Mouse (Mus musculus) lung, embryonic 14.5 days (tissue): Measurements from ENCODE around the gene Ptpa. TPM values are rescaled to one million over a fixed set of nuclear protein-coding genes. Genes with fewer than 3 reads are reported as not detected.
A peak's percentile ranks its signal among the peaks of the same experiment; 100 is the strongest.

ENCODE experiments used
- ATAC-seq: fragments of 200-750 bp; cut with Nextera tagmentation; 2 replicates; pipeline ENCODE4 v1.8.0; 2017; ENCODE audit warnings: mild to moderate bottlenecking, moderate TSS enrichment, moderate library complexity; ENCODE audit not compliant: insufficient read depth
- DNase-seq: peaks from one replicate; pipeline ENCODE4 v3.0.0-alpha.2; 2015
- H3K27ac ChIP-seq: fragments of 300-500 bp; sonication (generic); 2 replicates; pipeline ENCODE4 v1.5.1; 2014; ENCODE audit warnings: low read depth, mild to moderate bottlenecking, moderate library complexity
- H3K27me3 ChIP-seq: fragments of 300-500 bp; sonication (generic); 2 replicates; pipeline ENCODE4 v1.6.1; 2014; ENCODE audit warnings: low read length, control low read depth; ENCODE audit not compliant: insufficient read depth
- H3K36me3 ChIP-seq: fragments of 300-500 bp; sonication (generic); 2 replicates; pipeline ENCODE4 v1.6.1; 2014; ENCODE audit warnings: control low read depth; ENCODE audit not compliant: insufficient read depth
- H3K4me1 ChIP-seq: fragments of 300-500 bp; sonication (generic); 2 replicates; pipeline ENCODE4 v1.6.1; 2014; ENCODE audit warnings: antibody characterized with exemption, control low read depth; ENCODE audit not compliant: insufficient read depth
- H3K4me2 ChIP-seq: fragments of 300-500 bp; sonication (generic); 2 replicates; pipeline ENCODE4 v1.6.1; 2014; ENCODE audit warnings: mild to moderate bottlenecking
- H3K4me3 ChIP-seq: fragments of 300-500 bp; sonication (generic); 2 replicates; pipeline ENCODE4 v1.5.1; 2014; ENCODE audit warnings: low read depth, low read length
- H3K9ac ChIP-seq: fragments of 300-500 bp; sonication (generic); 2 replicates; pipeline ENCODE4 v1.6.1; 2014
- H3K9me3 ChIP-seq: fragments of 300-500 bp; sonication (generic); 2 replicates; pipeline ENCODE4 v1.6.1; 2016; ENCODE audit warnings: low read depth, low read length, control low read depth
- CTCF ChIP-seq: IDR thresholded peaks from 2 replicates; pipeline ENCODE4 v1.5.1; 2016; ENCODE audit warnings: antibody characterized with exemption, low read depth
- WGBS: fragments of 180-500 bp; shearing (Covaris S2); extraction: QIAGEN DNeasy Blood & Tissue Kit; methylation state at CpG from one replicate; pipeline ENCODE4 v1.1.7; 2014; 5-methylcytosine and 5-hydroxymethylcytosine counted together
- polyA plus RNA-seq: library from polyadenylated mRNA; unstranded; fragments of >200 nt; fragmentation: Nextera tagmentation; extraction: Ambion mirVana; gene quantifications from 2 replicates; pipeline ENCODE4 v1.2.1, GENCODE M21; 2014

Ptpa gene
- polyA plus RNA-seq, 1 experiment from 2014 or later = 95.5 TPM

DNA sequence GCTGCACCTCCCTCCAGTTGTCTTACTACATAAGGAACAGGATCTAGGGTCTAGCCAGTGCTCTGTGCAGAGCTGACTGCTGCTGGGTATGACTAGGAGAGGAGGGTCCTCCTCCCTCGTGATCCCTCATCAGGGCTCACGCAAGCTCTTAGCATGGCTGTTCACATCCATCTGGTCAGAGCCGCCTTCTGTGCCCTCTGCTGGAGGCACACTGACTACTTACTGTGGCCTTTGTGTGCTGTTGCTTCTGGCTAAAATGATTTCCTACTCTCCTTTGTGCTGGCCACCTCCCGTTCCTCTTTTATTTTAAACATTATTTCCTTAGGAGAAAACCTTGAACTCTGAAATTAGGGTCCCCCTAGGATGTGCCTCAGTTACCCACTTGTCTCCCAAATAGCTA lies 21.0 kb downstream of the Ptpa start:
- ATAC-seq = no peak
- no peak overlapping the region for H3K4me3 ChIP-seq
- TF ChIP-seq CTCF = 0 out of 2 replicates have a peak, but pooled peaks have one; percentile 1
- no peak for DNase-seq
- 79% methylated on average over 4 of the region's 4 CpGs for WGBS
- H3K9me3 ChIP-seq = no peaks in the 10 kb centered on the region
- no peak overlapping the region for H3K9ac ChIP-seq
- H3K27ac ChIP-seq = no peak overlapping the region
- H3K36me3 ChIP-seq = peaks cover 78% of the 10 kb centered on the region
- peaks cover 18% of the 10 kb centered on the region for H3K4me1 ChIP-seq
- no peak overlapping the region for H3K4me2 ChIP-seq
- no peaks in the 10 kb centered on the region for H3K27me3 ChIP-seq

DNA sequence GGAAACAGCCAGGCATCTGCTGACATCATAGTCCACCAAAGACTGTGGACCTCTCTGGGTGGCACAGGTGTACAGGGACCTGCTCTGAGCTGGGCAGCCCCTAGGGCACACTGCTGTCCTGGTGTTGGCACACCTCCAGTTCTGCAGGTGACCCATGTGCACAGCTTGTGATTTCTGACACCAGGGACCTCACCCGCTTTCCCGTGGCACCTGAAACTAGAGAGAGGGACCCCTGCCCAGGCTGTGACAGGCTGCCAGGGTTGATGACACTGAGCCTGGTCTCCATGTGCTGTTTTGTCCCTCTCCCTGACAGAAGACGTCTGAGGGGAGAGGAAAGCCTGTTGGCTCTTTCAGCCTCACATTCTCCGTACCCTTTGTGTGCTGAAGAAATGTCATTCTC lies 22.0 kb downstream of the Ptpa start:
- DNase-seq = no peak

DNA sequence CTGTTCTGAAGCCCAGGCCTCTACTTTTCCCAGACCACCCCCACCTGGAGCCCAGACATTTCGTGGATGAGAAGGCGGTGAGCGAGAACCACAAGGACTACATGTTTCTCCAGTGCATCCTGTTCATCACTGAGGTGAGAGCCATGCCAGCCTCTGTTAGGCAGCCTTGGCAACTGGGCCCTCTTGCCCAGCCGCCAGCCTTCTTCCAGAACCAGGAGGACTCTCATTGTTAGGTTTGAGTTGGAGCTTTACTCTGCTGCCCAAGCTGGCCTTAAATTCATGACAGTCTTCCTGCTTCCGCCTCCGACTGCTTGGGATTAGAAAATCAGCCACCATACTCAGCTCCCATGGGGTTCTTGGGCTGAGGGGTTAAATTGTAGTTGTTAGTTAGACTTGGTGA lies 23.8 kb downstream of the Ptpa start:
- H3K4me1 ChIP-seq = peaks cover 42% of the 10 kb centered on the region
- DNase-seq (no peak), ATAC-seq (no peak)
- WGBS = 79% methylated on average over 6 of the region's 6 CpGs
- no peak for TF ChIP-seq CTCF
- peak overlapping the region; percentile 19 for H3K9ac ChIP-seq
- peaks cover 67% of the 10 kb centered on the region for H3K36me3 ChIP-seq
- H3K4me3 ChIP-seq = no peak overlapping the region
- no peaks in the 10 kb centered on the region for H3K9me3 ChIP-seq
- H3K4me2 ChIP-seq = no peak overlapping the region
- H3K27ac ChIP-seq = peak overlapping the region; percentile 100
- no peaks in the 10 kb centered on the region for H3K27me3 ChIP-seq

More for the DNA sequence above, 22.0 kb downstream of the Ptpa start:
- TF ChIP-seq CTCF = no peak
- Histone ChIP-seq H3K9ac (no peak overlapping the region), H3K9me3 (no peaks in the 10 kb centered on the region), H3K27ac (no peak overlapping the region), H3K4me2 (no peak overlapping the region), H3K4me1 (peaks cover 27% of the 10 kb centered on the region), H3K4me3 (no peak overlapping the region), H3K27me3 (no peaks in the 10 kb centered on the region), H3K36me3 (peaks cover 68% of the 10 kb centered on the region)
- 89% methylated on average over 4 of the region's 4 CpGs for WGBS
- no peak for ATAC-seq

DNA sequence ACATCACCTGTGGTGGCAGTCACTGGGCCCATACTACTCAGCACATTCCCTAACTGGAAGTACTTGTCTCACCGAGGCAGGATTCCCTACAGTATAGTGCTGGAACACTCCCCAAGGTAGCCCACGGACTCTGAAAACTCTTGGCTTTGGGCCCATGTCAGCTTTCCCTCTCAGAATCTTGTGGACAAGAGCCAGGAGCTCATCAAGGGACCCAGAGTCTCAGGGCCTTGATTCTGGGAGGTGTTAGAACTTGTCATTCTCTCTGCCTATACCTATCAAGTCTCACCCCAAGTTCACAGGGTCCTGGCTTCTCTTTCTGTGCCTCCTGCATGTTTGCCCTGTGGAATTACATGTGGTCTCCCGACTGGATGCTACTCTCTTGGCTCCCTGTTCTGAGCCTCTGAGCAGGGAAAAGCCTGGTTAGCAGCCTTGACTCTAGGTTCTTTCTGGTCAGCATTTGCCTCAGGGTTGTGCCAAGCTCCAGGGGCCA lies 24.4 kb downstream of the Ptpa start:
- Histone ChIP-seq H3K9me3 (no peaks in the 10 kb centered on the region), H3K4me3 (no peak overlapping the region), H3K27me3 (no peaks in the 10 kb centered on the region), H3K4me1 (peaks cover 47% of the 10 kb centered on the region), H3K4me2 (peak overlapping the region; percentile 80; the same call in 1 of the 2 replicates), H3K9ac (peak overlapping the region; percentile 19), H3K27ac (peak overlapping the region; percentile 100), H3K36me3 (peaks cover 67% of the 10 kb centered on the region)
- ATAC-seq = no peak
- DNase-seq = peak; percentile 71
- TF ChIP-seq CTCF = no peak
- 23% methylated on average over 3 of the region's 3 CpGs for WGBS

DNA sequence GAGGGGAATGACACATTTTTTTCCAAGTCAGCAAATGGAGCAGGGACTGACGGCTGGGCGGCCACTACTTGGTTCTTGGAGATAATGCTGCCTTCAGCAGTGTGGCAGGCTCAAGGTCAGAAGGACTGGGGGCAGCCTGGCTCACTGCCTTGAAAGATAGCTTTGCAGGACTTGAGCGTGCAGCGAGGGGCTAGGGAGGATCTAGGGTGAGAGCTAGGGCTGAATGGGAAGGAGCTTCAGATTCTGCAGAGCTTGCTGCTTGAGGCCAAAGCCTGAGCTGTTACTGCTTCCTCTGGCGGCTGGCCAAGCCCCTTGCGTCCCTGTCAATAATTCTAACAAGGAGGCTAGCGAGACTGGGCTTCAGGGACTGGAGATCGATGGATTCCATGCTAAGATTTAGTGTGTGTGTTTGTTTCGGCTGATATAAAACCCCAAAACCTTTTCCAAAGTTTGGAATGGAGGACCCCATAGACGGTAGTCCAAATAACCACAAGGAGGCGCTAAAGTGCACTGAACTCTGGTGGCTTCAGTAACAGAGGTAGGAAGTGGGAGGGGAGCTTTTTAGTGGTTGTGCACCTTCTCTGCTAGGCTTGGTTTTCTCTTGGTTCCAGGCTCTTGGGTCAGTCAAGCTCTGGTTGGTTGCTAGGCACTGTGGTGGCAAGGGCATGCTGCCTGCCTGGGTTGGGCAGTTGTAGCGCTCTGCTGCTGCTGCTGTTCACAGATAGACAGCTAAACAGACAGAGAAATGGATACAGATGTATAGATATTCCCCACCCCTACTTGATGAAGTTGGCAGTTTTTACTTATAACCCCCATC lies 25.1 kb downstream of the Ptpa start:
- Histone ChIP-seq H3K27me3 (no peaks in the 10 kb centered on the region), H3K4me3 (peak overlapping the region; percentile 10), H3K36me3 (peaks cover 65% of the 10 kb centered on the region), H3K4me1 (peaks cover 54% of the 10 kb centered on the region), H3K27ac (peak overlapping the region; percentile 100), H3K9ac (peak overlapping the region; percentile 45; the same call in 1 of the 2 replicates), H3K9me3 (no peaks in the 10 kb centered on the region), H3K4me2 (peak overlapping the region; percentile 80)
- ATAC-seq (peak; percentile 48), DNase-seq (peak; percentile 97)
- WGBS = 3% methylated on average over 12 of the region's 12 CpGs
- peak; percentile 89 for TF ChIP-seq CTCF

DNA sequence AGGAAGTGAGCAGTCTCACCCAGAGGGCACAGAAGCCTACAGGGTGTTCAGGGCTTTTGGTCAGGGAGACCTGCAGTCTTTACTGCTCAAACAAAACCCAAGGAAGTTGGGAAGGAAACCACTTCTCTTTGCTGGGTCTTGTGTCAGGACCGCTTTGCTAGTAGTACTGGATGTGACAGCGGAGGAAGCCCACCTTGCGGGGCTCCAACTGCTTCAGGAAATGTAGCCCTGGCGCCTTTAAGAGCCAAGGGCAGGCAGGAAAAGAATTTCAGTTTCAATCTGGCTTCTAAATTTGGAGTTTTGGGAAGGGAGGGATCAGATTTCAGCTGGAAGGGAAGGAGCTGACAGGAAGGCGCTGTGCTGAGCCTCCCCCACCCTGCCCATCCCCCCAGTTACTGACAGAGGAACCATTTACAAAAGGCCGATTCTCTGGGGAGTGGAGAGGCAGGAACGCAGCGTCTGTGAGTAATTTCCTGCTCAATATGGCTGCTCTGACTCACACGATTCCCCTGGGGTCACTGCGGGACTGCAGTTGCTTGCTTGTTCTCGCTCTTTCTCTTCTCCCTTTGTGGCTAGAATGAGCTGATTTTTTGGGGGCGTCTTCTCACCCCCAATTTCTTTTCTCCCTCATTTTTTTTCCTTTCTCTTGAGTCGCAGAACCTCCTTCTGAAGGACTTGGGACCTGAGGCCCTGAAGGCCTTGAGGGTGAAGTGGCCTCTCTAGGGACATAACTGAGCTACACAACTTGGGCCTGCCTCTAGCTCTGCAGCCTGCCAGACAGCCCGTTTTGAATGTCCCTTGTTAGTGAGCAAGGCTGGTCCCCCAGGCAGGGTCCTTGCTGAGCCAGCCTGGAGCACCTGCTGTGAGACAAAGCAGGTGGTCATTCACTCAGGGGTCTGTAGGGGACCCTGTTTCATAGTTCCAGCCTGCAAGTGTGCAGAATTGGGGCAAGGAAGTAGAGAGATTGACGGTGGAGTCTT lies 26.0 kb downstream of the Ptpa start:
- TF ChIP-seq CTCF = peak; percentile 7; the same call in 1 of the 2 replicates
- WGBS = 3% methylated on average over 15 of the region's 15 CpGs
- peak; percentile 92 for DNase-seq
- Histone ChIP-seq H3K27ac (peak overlapping the region; percentile 100), H3K36me3 (peaks cover 68% of the 10 kb centered on the region), H3K4me2 (peak overlapping the region; percentile 80), H3K4me3 (peak overlapping the region; percentile 41), H3K9me3 (no peaks in the 10 kb centered on the region), H3K27me3 (no peaks in the 10 kb centered on the region), H3K9ac (peak overlapping the region; percentile 64), H3K4me1 (peaks cover 57% of the 10 kb centered on the region)
- ATAC-seq = peak; percentile 77
